Mouse (Mus musculus): ENCODE measurements around the gene 1700113H08Rik.
A peak's percentile ranks its signal among the peaks of the same experiment; 100 is the strongest.

Gene 1700113H08Rik

DNA sequence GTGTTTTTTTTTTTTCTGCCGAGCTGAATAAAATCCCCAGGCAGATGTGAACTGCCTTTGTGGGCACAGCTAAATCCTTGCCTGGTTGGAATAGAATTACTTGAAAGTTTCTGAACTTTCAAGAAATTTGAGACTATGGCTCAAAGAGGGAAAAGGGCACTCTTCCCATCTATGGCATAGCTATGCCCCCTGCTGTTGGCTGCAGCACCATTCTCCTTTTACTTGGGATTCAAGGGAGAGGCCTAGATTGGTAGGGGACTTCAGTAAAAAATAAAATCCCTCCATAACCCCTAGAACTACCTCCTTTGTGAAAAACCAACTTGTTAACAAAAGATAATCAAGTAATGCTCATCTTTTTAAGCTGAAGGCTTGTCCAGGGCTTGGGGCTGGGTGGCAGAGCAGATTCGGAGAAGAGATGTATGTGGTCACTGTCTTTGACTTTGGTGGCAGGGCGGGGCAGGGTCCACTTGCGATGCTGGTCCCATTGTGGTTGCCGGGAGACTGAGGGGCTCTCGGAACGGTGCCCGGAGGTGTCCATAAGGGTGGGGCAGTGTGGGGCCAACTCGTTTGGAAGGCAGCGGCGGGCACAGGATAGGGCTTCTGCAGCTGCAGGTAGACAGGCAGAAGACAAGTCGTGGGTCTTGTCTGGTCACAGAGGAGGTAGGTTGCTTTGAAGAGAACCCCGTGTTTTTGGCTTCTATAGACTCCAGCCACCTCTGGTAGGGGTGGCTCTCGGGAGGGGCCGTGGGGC, at the start of gene 1700113H08Rik:
1700113H08Rik (plus strand) TSS at position 546 of the 751 bp plus-strand sequence.
- DNase-seq (ENCODE audit: low read depth) = no peak

DNA sequence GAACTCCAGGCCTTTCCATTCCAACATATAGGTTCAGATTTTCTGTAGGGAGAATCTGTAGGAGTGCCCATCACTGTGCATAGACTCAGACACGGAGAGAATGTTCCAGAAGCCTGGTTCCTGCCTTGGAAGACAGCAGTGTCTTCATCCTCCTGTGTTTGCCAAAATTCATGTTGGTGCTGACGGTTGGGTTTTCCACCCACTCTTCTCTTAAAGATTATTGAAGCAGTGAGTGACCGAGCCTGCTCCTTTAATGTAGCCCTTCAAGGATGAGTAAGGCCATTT, 49.7 kb upstream of the 1700113H08Rik start:
- DNase-seq (ENCODE audit: low read depth) = no peak

DNA sequence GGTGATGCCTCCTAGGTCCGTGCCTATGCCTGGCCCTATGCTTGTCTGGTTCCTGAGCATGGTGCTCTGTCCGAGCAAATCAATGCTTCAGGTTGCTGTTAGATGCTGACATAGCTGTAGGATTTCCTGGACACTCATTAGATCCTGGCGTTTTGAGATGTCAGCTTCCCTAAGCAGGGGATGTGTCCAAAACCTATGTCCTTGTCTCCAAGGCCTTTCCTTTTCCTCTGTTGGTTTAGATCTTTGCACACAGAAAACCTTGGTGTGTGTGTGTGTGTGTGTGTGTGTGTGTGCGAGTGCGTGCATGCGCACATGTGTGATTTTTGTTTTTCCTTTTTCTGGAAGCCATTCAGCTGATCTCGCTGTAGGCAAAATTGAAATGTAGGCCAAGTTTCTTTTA, 45.8 kb upstream of the 1700113H08Rik start:
- no peak for DNase-seq (ENCODE audit: low read depth)

DNA sequence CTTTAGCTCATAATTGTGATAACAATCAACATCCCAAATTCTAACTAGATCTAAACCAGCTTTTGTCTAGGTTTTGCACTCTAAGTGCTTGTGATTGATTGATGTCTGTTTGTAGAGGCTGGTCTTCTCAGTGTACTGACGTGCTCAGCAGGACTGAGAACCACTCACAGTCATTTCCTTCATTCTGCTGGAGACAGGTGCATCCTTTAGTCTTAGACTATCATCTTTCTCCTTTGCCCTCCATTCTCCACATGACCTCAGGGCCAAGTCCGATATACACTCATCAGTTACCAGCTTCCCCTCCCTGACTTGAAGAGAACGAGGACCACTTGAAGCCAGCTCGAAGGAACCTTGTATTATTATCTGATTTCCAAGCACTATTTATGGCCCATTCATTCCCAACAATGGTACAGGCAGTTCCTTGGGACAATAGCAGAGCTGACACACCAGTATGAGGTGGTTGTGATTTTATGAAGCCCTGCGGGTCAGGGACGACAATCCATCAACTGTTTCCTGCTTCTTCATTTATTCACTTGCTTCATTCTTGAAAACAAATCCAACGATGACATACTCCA, 43.4 kb upstream of the 1700113H08Rik start:
- no peak for DNase-seq (ENCODE audit: low read depth)

DNA sequence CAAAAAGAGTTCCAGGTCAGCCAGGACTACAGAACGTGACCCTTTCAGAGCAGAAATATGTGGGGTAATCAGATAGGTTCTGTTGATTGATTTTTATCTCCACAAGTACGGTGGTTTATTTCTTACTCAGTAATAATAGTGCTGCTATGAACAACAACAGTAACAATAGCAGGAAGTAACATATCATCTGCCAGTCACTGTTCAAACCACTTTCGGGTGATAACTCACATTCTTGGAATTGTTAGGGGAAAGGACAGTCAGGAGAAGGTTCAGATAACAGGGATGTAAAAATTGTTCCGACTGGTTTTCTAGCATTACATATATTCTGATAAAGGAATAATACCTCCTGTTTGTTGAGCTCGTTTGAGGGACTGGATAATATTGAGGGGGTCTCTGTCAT, 42.4 kb upstream of the 1700113H08Rik start:
- DNase-seq (ENCODE audit: low read depth) = no peak

DNA sequence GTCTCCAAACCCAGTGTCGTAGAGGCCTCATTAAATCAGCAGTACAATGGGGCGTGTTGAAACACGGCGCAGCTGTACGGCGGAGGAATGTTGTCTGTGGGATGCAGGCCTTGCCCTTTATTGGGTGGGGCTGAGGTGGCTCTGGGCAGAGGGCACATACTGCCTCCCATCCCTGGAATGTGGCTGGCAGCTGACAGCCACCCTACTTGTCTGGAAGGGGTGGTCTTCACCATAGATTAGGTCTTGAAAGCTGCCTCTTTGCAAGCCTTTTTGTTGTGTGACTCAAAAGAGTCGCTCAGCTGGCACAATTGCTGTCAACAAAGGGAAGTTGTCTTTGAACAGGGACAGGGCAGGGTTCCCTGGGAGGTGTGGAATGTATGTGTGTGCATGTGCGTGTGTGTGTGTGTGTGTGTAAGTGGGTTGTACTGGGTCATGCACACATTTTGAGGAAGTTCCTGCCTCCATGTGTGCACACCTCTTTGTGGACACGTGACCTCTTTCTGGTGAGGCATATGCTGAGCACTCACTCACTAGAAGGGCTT, 41.6 kb upstream of the 1700113H08Rik start:
- no peak for DNase-seq (ENCODE audit: low read depth)

DNA sequence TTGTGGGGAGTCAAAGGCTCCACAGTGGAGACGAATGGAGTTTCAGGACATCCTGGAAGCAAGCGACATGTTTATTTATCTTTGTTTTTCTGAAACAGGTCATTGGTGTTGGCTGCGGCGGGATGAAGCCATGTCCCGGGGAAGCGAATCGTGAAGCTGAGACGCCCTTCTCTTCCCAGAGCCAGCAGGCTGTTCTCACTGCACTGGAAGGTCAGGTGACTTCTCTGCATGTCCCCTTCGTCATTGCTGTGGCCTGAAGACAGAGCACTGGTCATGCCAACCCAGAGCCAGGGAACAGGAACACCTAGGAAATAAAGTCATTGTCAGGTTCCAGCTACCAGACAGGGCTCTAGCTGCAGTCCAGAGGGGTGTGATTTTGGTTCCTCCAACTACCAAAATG, 39.0 kb upstream of the 1700113H08Rik start:
- DNase-seq (ENCODE audit: low read depth) = no peak

DNA sequence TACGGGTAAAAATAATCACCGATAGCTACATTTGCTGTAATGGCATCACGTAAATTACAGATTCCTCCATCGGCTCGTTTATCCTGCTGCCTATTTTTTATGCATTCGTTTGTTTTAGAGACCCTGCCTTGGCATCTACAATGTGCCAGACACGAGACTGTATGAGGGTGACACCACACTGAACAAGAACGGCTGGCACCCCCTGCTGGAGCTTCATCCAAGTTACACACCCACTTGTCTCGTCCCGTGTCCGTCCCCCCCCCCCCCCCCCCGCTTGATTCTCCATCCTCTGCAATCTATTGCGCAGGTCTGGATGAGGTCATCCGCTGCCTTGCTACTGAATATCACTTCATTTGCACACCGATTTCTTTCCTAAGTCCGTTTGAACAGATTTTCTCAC, 37.1 kb upstream of the 1700113H08Rik start:
- DNase-seq (ENCODE audit: low read depth) = no peak

DNA sequence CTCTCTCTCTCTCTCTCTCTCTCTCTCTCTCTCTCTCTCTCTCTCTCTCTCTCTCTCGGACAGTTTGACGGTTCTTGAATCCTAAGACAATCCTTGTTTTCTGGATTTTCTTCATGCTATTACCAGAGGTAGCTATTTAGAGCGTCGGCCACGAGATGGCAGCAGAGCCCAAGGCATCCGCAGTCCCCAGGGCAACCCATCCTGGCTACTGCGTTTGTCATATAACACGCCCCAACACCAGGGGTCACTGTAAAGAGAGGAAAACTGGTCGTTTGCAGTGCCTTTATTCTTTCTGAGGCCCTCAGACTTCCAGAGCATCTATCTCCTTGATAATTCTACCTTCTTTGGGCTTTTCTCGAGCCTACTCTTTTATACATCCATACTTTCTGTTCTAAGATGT, 33.0 kb upstream of the 1700113H08Rik start:
- DNase-seq (ENCODE audit: low read depth) = peak; percentile 44

DNA sequence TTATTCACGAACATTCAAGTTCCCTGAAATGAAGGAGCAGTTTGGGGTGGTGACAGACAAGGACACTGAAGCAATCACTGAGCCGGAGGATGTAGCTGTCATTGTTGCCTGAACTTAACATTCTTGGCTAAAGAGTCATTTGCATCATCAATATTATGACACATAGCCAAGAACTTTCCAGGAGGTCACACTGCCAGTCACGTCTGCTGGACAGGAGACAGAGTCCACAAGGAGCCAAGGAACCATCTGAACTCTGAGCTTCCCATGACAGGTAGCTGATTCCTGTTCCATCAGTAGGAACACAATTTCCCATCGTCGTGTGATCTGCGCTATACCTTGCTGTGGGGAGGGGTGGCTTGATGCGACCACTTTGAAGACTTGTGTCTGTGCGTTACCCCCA, 25.1 kb upstream of the 1700113H08Rik start:
- DNase-seq (ENCODE audit: low read depth) = no peak

DNA sequence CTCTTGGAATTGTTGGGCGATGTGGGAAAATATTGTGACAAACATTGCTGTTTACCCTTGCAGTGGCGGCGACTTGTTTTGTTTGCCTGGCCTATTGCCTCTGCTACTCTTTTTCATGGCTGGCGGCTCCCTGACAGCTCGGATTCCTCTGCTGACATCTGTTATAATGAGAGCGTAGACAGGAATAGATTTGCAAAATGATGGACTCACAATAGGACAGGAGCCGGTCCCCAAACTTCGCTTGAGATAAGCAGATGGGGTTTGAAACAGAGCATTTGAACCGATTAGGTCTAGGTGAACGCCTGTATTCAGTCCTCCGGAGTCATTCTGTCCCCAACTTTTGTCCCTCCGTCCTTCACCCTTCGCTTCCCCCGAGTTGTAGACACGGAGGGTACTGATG, 22.0 kb upstream of the 1700113H08Rik start:
- no peak for DNase-seq (ENCODE audit: low read depth)

DNA sequence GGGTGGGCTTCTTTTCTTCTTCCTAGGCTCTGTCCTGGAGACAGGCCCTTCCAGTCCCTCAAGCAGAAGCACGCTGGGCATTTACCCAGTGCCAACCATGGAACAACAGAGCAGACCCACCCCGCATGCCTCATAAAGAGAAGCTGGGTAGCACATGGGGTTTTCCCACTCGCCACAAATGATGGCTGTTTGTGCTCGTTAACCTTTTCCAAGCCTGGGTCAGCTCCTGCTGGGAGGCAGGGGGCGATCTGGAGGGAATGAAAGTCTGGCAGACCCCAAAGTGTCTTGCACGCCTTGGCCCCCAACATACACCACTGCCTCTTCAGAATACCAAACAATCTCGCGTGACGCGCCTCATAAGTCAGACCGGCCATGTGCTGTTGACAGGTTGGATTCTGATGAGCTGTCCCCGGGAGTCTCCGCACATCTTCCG, 21.6 kb upstream of the 1700113H08Rik start:
- no peak for DNase-seq (ENCODE audit: low read depth)

DNA sequence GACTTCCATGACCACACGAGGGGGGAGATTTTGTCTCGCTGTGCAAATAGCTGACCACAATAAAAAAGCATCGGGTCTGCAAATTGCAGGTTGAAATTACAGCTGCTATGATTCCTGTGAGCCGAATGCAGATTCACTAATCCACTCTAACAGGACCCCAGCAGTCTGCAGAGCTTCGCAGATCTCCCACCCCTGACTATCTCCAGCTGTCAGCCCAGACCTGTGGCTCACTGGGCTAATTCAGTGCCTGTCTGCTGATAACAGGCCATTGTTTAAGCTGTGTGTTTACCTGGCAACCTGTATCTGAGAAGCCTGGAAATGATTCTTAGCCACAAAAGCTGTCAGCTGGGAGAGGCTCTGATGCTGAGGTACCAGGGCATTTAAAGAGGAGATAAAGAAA, 20.8 kb upstream of the 1700113H08Rik start:
- DNase-seq (ENCODE audit: low read depth) = no peak

DNA sequence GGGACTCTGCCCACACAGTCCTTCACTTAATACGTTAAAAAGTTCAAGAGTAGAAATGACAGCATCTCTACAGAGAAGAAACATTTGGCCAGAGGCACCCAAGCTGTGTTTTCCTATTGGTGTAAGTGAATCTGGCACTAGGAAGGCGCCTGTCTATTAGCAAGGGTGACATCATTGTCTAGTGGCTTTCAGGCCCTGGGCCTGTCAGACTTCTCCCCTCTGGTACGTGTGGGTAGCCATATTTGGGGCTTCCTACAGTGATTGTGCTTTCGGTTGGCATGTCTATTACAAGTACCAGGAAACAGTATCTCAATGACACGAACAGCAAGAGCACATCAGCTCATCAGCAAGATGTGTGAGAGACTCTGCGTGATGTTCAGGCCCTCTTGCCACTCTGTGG, 18.5 kb upstream of the 1700113H08Rik start:
- DNase-seq (ENCODE audit: low read depth) = no peak

DNA sequence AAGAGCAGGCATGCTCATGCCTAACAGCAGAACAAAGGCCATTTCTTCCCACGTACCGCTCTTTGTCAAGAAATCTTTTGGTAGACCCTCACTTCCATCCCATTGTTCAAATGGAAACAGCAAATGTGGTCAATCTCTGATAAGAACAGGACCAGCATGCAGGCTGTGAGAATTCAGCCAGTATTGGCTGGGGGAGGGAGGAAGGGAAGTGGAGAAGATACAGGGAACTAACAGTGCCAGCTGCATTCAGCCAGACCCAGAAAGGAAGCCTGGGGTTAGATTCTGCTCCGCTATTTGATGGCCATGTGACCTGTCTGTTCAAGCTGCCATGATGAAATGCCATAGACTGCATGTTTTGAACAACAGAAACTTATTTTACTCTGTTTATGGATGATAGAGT, 18.0 kb upstream of the 1700113H08Rik start:
- no peak for DNase-seq (ENCODE audit: low read depth)

DNA sequence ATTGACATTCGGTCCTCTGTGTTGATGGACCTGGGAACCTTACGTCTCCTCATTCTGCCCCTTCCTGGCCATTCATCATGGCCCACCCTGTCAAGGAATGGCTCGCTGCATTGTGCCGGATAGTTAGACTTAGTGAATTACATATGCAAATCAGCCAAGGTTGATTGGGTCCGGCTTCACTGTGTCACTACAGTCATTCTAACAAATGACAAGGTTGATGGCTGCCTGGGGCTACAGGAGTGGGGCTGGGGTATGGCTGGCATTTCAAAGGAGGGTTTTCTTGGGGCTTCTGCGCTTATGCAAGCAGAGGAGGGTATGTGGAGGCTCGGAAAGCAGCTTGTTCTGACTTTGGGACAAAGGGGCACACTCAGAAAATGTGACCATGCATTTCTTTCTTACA, 16.6 kb upstream of the 1700113H08Rik start:
- no peak for DNase-seq (ENCODE audit: low read depth)

DNA sequence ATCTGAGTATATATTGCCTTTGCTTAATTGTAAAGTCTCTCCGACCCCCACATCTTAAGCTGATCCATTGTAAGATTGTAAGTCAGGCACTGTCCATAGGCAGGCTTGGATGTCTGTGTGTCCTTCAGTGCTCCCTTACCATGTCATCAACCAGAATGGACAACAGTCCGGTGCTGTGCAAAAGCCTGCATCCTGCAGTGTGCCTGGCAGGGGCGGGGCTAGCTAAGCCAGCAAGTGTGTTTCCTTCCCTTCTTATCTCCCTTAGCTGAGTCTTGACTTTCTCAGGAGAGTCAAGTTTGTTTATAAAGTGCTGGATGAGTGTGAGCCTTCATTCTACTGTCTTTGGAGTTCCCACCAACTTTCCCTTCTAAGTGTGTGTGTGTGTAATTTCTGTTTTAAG, 12.6 kb upstream of the 1700113H08Rik start:
- DNase-seq (ENCODE audit: low read depth) = no peak

DNA sequence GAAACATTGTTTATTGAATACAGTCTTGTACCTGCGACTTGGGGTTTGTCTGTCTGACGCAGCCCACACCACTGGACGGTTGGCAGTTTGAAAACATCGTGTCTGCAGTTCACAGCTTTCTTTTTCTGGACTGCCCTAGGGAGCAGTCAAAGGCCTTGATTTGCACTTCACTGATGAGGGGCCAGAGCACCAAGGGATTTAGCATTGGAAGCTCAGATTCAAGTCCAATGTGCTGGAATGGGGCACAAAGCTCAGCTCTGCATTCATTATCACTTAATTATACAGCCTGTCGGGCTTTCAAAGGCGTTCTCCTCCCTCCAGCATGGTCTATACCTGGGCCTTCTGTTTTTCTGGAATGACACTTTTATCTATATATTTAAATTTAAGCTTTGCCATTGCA, 11.4 kb upstream of the 1700113H08Rik start:
- no peak for DNase-seq (ENCODE audit: low read depth)

DNA sequence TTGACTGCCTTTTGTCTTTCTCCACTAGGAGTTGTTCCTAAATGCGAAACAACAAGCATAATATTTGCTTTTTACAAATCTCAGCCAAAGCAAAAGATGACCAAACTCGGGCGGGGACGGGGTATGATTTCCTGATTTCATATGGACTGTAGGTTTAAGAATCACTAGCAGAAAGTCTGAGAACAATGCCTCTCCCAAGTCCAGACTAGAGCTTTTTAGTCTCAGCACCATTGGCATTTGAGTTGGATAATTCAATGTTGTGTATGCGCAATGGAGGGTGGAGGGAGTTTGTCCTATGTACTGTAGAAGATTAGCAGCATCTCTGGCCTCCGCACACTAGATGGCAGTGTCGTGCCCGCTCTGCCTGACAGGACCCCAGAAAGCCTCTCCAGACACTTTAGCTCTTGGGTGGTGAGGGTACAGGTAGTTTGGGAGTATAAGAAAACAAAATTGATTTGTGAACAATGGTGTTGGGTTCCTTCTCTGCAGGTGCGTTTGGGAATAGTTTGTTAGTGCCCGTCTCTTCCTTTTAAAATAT, 10.8 kb upstream of the 1700113H08Rik start:
- no peak for DNase-seq (ENCODE audit: low read depth)

DNA sequence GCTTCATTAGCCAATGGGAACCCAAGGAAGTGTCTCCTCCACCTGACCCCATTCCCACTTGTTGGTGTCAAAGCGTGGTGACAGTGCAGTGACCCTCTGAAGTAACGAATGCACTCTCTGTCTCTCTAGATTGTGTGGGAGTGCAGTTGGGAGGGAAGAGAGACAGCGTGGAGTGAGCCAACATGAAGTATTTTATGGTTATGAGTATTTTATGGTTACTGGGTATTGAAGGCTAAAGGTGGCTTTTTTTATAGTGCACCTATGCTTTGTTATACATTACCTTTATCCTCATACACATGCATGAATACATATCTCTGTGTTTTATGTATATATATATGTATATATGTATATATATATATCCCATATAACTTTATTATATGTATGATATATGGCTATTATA, 8.7 kb upstream of the 1700113H08Rik start:
- DNase-seq (ENCODE audit: low read depth) = no peak

DNA sequence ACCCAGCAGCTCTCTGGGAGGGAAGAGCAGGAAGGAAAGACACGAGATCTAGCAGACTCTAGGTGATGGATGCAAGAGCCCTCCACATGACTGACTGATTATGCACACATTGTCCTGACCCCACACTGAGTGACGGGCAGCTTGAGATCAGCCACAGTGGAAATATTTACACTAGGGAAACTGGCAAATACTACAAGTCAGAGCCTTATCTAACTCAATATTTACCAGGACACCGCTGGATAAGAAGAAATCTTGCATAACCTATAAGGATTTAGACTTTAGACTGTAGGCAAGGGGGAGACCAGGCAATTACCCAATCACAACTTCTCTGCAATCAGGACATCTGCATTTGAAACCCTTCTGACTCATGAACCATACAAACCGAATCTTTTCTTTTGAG, 6.1 kb upstream of the 1700113H08Rik start:
- DNase-seq (ENCODE audit: low read depth) = no peak

DNA sequence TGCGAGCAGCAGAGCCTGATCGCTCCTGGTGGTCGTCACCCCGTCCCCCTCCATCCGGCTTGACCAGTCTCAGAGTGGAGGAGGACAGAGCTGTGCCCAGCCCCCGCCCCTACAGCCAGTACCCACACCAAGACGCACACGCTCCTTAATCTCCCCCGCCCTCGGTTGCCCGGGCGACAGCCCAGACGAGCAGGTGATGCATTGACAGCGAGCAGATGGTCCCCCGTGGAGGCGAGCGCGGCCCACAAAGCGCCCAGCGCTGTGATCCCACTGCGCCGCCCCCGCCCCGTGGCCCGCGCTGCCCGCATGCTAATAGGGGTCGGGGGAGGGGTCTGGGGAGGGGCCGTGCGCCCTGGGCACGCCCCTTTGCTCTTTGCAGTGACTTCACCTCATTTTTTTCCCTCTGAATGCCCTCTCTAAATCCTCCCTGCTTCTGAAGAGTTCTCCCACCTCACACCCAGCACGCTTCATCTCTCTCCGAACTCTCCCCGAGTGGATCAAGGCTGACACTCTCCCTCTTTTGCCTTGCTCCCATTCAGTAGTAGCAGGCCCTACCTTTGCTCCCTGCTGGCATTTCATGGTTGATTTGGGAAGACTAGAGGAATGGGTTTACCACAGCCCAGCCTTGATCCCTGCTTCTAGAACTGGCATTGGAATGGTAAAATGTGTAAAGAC, 543 bp downstream of the 1700113H08Rik start:
- DNase-seq (ENCODE audit: low read depth) = no peak

DNA sequence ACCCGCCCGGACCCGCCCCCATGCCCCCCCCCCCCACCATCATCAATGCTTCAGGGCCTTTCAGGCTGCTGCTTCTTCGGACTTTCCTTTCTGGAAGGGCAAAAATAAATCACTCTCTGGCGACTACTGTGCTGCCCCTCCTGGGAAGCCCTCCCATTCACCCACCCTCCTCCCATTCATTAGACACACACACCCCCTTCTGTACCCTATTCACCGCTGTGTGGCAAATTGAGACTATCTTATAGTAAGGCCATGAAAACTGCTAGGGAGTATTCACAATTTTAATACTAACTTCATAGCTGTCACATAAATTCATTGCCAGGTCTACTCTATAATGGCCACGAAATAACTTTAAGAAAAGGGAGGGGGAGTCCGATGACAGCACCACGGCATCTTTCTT, 1.1 kb downstream of the 1700113H08Rik start:
- DNase-seq (ENCODE audit: low read depth) = no peak
